Mouse (Mus musculus) bone marrow macrophage, adult 2 months (primary cell): Measurements from ENCODE around the gene Fblim1.

Experiments
- CTCF ChIP-seq: IDR thresholded peaks from 2 replicates; pipeline ENCODE4 v1.5.1; 2012; ENCODE audit warnings: low read depth, mild to moderate bottlenecking, low read length, moderate library complexity
- POLR2A ChIP-seq: IDR thresholded peaks from 2 replicates; pipeline ENCODE4 v1.6.1; 2012; ENCODE audit warnings: mild to moderate bottlenecking, low read depth, low read length, borderline replicate concordance

GRCm38 (mm10) chr4:141565325-141565724 lies 40.6 kb downstream of the Fblim1 start:
- TF ChIP-seq POLR2A (no peak), CTCF (no peak)
